9 mouse cellular contexts compared by ENCODE assay signal in the genomic region with DNA sequence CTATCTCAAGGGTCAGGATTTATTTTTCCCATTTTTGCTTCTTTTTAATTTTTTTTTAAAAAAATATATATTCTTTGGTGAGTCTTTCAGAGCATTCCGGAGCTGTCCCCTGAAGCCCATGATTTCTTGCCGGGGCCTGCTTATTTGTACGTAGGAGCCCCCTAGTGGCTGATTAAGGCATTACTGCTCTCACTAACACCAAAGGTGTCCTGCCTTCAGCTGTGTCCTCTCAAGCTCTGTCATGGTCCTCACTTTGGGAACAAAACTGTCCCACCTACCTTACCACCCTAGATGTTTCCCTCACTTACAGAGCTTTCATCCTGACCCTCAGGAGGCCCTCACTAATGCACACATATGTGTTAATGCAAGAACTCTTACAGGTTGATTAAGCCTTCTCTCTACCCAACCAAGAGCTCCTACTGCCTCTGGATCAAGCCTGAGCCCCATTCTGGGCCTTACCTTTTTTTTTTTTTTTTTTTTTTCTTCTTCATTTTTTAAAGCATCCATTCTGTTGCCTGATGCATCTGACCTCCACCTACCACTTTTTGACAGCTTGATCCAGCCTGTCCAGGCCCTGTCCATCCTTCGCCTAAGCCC. TPM values are rescaled to one million over a fixed set of nuclear protein-coding genes. Genes with fewer than 3 reads are reported as not detected.
DNase-seq lines count a peak whose midpoint lies in the region; ATAC-seq and TF ChIP-seq lines count a peak whose summit lies in the region.
"Had no signal": no experiment of that assay in that cellular context is flagged by ENCODE, and none has a peak within 500 bp of the region (broad histone marks: within the 10 kb centered on the region; RNA-seq: fewer than 3 reads in every experiment).

No protein-coding gene starts in this region.

- no peak for TF ChIP-seq EP300 in heart, postnatal 0 days (IDR thresholded peaks at IDR 0.05; ENCODE audit: low read depth)

- WGBS in forebrain, embryonic 11.5 days = 29% methylated on average over 4 of the region's 4 CpGs
- WGBS in heart, postnatal 0 days = 27% methylated on average over 4 of the region's 4 CpGs
- WGBS in liver, embryonic 16.5 days (ENCODE audit: insufficient replicate concordance) = 20% methylated on average over 4 of the region's 4 CpGs
- 28% methylated on average over 4 of the region's 4 CpGs for WGBS in neural tube, embryonic 13.5 days

- peak; percentile 76 for ATAC-seq in forebrain, embryonic 11.5 days (replicated peaks; ENCODE audit: low FRiP score)
- peak; percentile 74 for ATAC-seq in heart, postnatal 0 days (ENCODE audit: insufficient read depth, low read depth)
- ATAC-seq in liver, embryonic 16.5 days (ENCODE audit: low read depth) = peak; percentile 65
- ATAC-seq in neural tube, embryonic 13.5 days (ENCODE audit: low read depth) = peak; percentile 61

- TF ChIP-seq CTCF in heart, postnatal 0 days (IDR thresholded peaks at IDR 0.05; ENCODE audit: low read depth) = peak; percentile 82
- TF ChIP-seq CTCF in testis, adult 2 months (IDR thresholded peaks at IDR 0.05; ENCODE audit: control insufficient read depth, insufficient read depth, insufficient replicate concordance, low read depth, low read length) = peak; percentile 60; the same call in 1 of the 2 replicates

- H3K4me1 ChIP-seq in forebrain, embryonic 11.5 days (replicated peaks; ENCODE audit: control insufficient read depth, insufficient read depth, low read length) = 0 out of 2 replicates have a peak, but pooled peaks cover 2% of the 10 kb centered on the region
- H3K4me1 ChIP-seq in heart, postnatal 0 days (ENCODE audit: control insufficient read depth, insufficient read depth) = no peaks in the 10 kb centered on the region
- H3K4me1 ChIP-seq in liver, embryonic 16.5 days (ENCODE audit: control insufficient read depth, low read depth, low read length) = peaks cover 2% of the 10 kb centered on the region; the same call in 1 of the 2 replicates
- peaks cover 16% of the 10 kb centered on the region for H3K4me1 ChIP-seq in neural tube, embryonic 13.5 days (replicated peaks)
- no peaks in the 10 kb centered on the region for H3K4me1 ChIP-seq in testis, adult 2 months (ENCODE audit: control insufficient read depth, insufficient read depth, low read length)
- H3K4me1 ChIP-seq: embryonic facial prominence, embryonic 12.5 days had no signal

- no peak for TF ChIP-seq POLR2A in testis, adult 2 months (IDR thresholded peaks at IDR 0.05; ENCODE audit: control insufficient read depth, low read depth, low read length)

- DNase-seq in CD4-positive, CD25-positive, alpha-beta regulatory T cell, adult 2 months (ENCODE audit: low read depth, low spot score) = peak; percentile 89
- peak; percentile 64 for DNase-seq in brain, embryonic 18.5 days (ENCODE audit: low read depth, low spot score)
- DNase-seq in forebrain, embryonic 11.5 days (ENCODE audit: low spot score) = peak; percentile 83
- peak; percentile 80 for DNase-seq in heart, postnatal 0 days (ENCODE audit: low spot score)
- peak; percentile 82 to 96 for DNase-seq in kidney, postnatal 25 days

- no peaks in the 10 kb centered on the region for H3K36me3 ChIP-seq in forebrain, embryonic 11.5 days (ENCODE audit: control insufficient read depth, insufficient read depth, low read length)
- no peaks in the 10 kb centered on the region for H3K36me3 ChIP-seq in heart, postnatal 0 days (replicated peaks; ENCODE audit: control insufficient read depth, insufficient read depth, low read length)
- no peaks in the 10 kb centered on the region for H3K36me3 ChIP-seq in liver, embryonic 16.5 days (ENCODE audit: control insufficient read depth, insufficient read depth)
- no peaks in the 10 kb centered on the region for H3K36me3 ChIP-seq in neural tube, embryonic 13.5 days
- H3K36me3 ChIP-seq in testis, adult 2 months (ENCODE audit: control insufficient read depth, insufficient read depth, low read length) = no peaks in the 10 kb centered on the region
- H3K36me3 ChIP-seq: embryonic facial prominence, embryonic 12.5 days had no signal

- H3K27me3 ChIP-seq in forebrain, embryonic 11.5 days (ENCODE audit: control insufficient read depth, insufficient read depth, low read length) = no peaks in the 10 kb centered on the region
- no peaks in the 10 kb centered on the region for H3K27me3 ChIP-seq in heart, postnatal 0 days (ENCODE audit: control insufficient read depth, insufficient read depth, low read length)
- H3K27me3 ChIP-seq in liver, embryonic 16.5 days (ENCODE audit: control insufficient read depth, insufficient read depth, low read depth, low read length) = no peaks in the 10 kb centered on the region
- no peaks in the 10 kb centered on the region for H3K27me3 ChIP-seq in neural tube, embryonic 13.5 days
- no peaks in the 10 kb centered on the region for H3K27me3 ChIP-seq in testis, adult 2 months (ENCODE audit: control insufficient read depth, insufficient read depth, low read length)
- H3K27me3 ChIP-seq: embryonic facial prominence, embryonic 12.5 days had no signal

- H3K9ac ChIP-seq in forebrain, embryonic 11.5 days (ENCODE audit: low read length) = no peak overlapping the region
- no peak overlapping the region for H3K9ac ChIP-seq in heart, postnatal 0 days (replicated peaks; ENCODE audit: low read depth, low read length)
- no peak overlapping the region for H3K9ac ChIP-seq in liver, embryonic 16.5 days (ENCODE audit: low read depth, low read length)
- no peak overlapping the region for H3K9ac ChIP-seq in neural tube, embryonic 13.5 days
- H3K9ac ChIP-seq: embryonic facial prominence, embryonic 12.5 days had no signal

- H3K27ac ChIP-seq in forebrain, embryonic 11.5 days (ENCODE audit: low read depth, low read length) = no peak overlapping the region
- no peak overlapping the region for H3K27ac ChIP-seq in heart, postnatal 0 days (ENCODE audit: low read depth)
- H3K27ac ChIP-seq in liver, embryonic 16.5 days (ENCODE audit: low read length) = no peak overlapping the region
- H3K27ac ChIP-seq in neural tube, embryonic 13.5 days (replicated peaks) = no peak overlapping the region
- no peak overlapping the region for H3K27ac ChIP-seq in testis, adult 2 months (ENCODE audit: control insufficient read depth, insufficient read depth, low read depth, low read length)
- H3K27ac ChIP-seq: embryonic facial prominence, embryonic 12.5 days had no signal

- H3K4me2 ChIP-seq in forebrain, embryonic 11.5 days (ENCODE audit: low read depth, low read length, severe bottlenecking) = no peak overlapping the region
- H3K4me2 ChIP-seq in heart, postnatal 0 days (ENCODE audit: low read depth, low read length) = no peak overlapping the region
- no peak overlapping the region for H3K4me2 ChIP-seq in liver, embryonic 16.5 days (ENCODE audit: low read depth, low read length)
- no peak overlapping the region for H3K4me2 ChIP-seq in neural tube, embryonic 13.5 days
- H3K4me2 ChIP-seq: embryonic facial prominence, embryonic 12.5 days had no signal

- H3K4me3 ChIP-seq in forebrain, embryonic 11.5 days (ENCODE audit: low read depth, low read length) = no peak overlapping the region
- H3K4me3 ChIP-seq in heart, postnatal 0 days (ENCODE audit: low read depth, low read length) = no peak overlapping the region
- no peak overlapping the region for H3K4me3 ChIP-seq in liver, embryonic 16.5 days (ENCODE audit: low read depth, low read length)
- H3K4me3 ChIP-seq in neural tube, embryonic 13.5 days = no peak overlapping the region
- H3K4me3 ChIP-seq in testis, adult 2 months (ENCODE audit: control insufficient read depth, low read depth, low read length) = no peak overlapping the region
- H3K4me3 ChIP-seq: embryonic facial prominence, embryonic 12.5 days had no signal

- H3K9me3 ChIP-seq in forebrain, embryonic 11.5 days (ENCODE audit: control insufficient read depth, low read length) = no peaks in the 10 kb centered on the region
- no peaks in the 10 kb centered on the region for H3K9me3 ChIP-seq in heart, postnatal 0 days (replicated peaks; ENCODE audit: control insufficient read depth, low read length)
- H3K9me3 ChIP-seq in liver, embryonic 16.5 days (replicated peaks; ENCODE audit: control insufficient read depth, low read length) = no peaks in the 10 kb centered on the region
- no peaks in the 10 kb centered on the region for H3K9me3 ChIP-seq in neural tube, embryonic 13.5 days
- H3K9me3 ChIP-seq: embryonic facial prominence, embryonic 12.5 days had no signal

RNA-seq across cellular contexts. Expression of a gene that starts 16.2 kb away (rescaled TPM):
- 13.6 and 14.2 TPM in 2 replicates for polyA plus RNA-seq in forebrain, embryonic 11.5 days (2014; fragmentation: Nextera tagmentation; extraction: Ambion mirVana)
- total RNA-seq in heart, postnatal 0 days (2014; rRNA removed; ENCODE audit: low replicate concordance) = 3.3 and 6.2 TPM in 2 replicates
- 2.3 and 2.4 TPM in 2 replicates for polyA plus RNA-seq in heart, postnatal 0 days (2015; fragmentation: Nextera tagmentation; extraction: Ambion mirVana)
- polyA plus RNA-seq in liver, embryonic 16.5 days (2015; fragmentation: Nextera tagmentation; extraction: Ambion mirVana) = 1.1 and 1.5 TPM in 2 replicates
- polyA plus RNA-seq in neural tube, embryonic 13.5 days (2015; fragmentation: Nextera tagmentation; extraction: Ambion mirVana) = 22.9 and 24.1 TPM in 2 replicates
- 17.9 and 18.9 TPM in 2 replicates for polyA plus RNA-seq in testis, adult 2 months (2012; rRNA removed)

RNA-seq across cellular contexts. Expression of a gene that starts 59.9 kb away (rescaled TPM):
- polyA plus RNA-seq in forebrain, embryonic 11.5 days (2014; fragmentation: Nextera tagmentation; extraction: Ambion mirVana) = 50.5 and 55.3 TPM in 2 replicates
- total RNA-seq in heart, postnatal 0 days (2014; rRNA removed; ENCODE audit: low replicate concordance) = 26.1 and 26.6 TPM in 2 replicates
- 7.8 and 8.3 TPM in 2 replicates for polyA plus RNA-seq in heart, postnatal 0 days (2015; fragmentation: Nextera tagmentation; extraction: Ambion mirVana)
- 6.7 and 7.2 TPM in 2 replicates for polyA plus RNA-seq in liver, embryonic 16.5 days (2015; fragmentation: Nextera tagmentation; extraction: Ambion mirVana)
- polyA plus RNA-seq in neural tube, embryonic 13.5 days (2015; fragmentation: Nextera tagmentation; extraction: Ambion mirVana) = 29.3 and 30.8 TPM in 2 replicates
- 18.3 and 19.1 TPM in 2 replicates for polyA plus RNA-seq in testis, adult 2 months (2012; rRNA removed)
